Mouse (Mus musculus) heart, postnatal 0 days (tissue): ENCODE results near the gene Ephb1. TPM values are rescaled to one million over a fixed set of nuclear protein-coding genes. Genes with fewer than 3 reads are reported as not detected.

Source experiments
- ATAC-seq: fragments of 200-750 bp; cut with Nextera tagmentation; 2 replicates; pipeline ENCODE4 v1.8.0; 2017; ENCODE audit warnings: low read depth, moderate number of reproducible peaks, moderate library complexity; ENCODE audit not compliant: insufficient read depth
- DNase-seq: peaks from one replicate; pipeline ENCODE4 v3.0.0-alpha.2; 2016; ENCODE audit warnings: low spot score
- H3K27ac ChIP-seq: fragments of 300-500 bp; sonication (generic); 2 replicates; pipeline ENCODE4 v1.5.1; 2014; ENCODE audit warnings: low read depth, mild to moderate bottlenecking
- H3K27me3 ChIP-seq: fragments of 300-500 bp; sonication (generic); 2 replicates; pipeline ENCODE4 v1.6.1; 2014; ENCODE audit warnings: low read length, mixed read lengths; ENCODE audit not compliant: control insufficient read depth, insufficient read depth
- H3K36me3 ChIP-seq: fragments of 300-500 bp; sonication (generic); replicated peaks from 2 replicates; pipeline ENCODE4 v1.6.1; 2014; ENCODE audit warnings: low read length, mixed read lengths; ENCODE audit not compliant: control insufficient read depth, insufficient read depth
- H3K4me1 ChIP-seq: fragments of 300-500 bp; sonication (generic); 2 replicates; pipeline ENCODE4 v1.6.1; 2014; ENCODE audit warnings: antibody characterized with exemption; ENCODE audit not compliant: control insufficient read depth, insufficient read depth
- H3K4me2 ChIP-seq: fragments of 300-500 bp; sonication (generic); 2 replicates; pipeline ENCODE4 v1.6.1; 2014; ENCODE audit warnings: low read depth, mild to moderate bottlenecking, low read length, moderate library complexity
- H3K4me3 ChIP-seq: fragments of 300-500 bp; sonication (generic); 2 replicates; pipeline ENCODE4 v1.5.1; 2014; ENCODE audit warnings: low read depth, low read length
- H3K9ac ChIP-seq: fragments of 300-500 bp; sonication (generic); replicated peaks from 2 replicates; pipeline ENCODE4 v1.6.1; 2014; ENCODE audit warnings: low read depth, low read length, mixed read lengths
- H3K9me3 ChIP-seq: fragments of 300-500 bp; sonication (generic); replicated peaks from 2 replicates; pipeline ENCODE4 v1.6.1; 2016; ENCODE audit warnings: low read length; ENCODE audit not compliant: control insufficient read depth
- CTCF ChIP-seq: IDR thresholded peaks from 2 replicates; pipeline ENCODE4 v1.5.1; 2016; ENCODE audit warnings: antibody characterized with exemption, control low read depth, low read depth
- EP300 ChIP-seq: IDR thresholded peaks from 2 replicates; pipeline ENCODE4 v1.6.1; 2016; ENCODE audit warnings: antibody characterized with exemption, low read depth
- WGBS: fragments of 180-500 bp; shearing (Covaris S2); extraction: QIAGEN DNeasy Blood & Tissue Kit; methylation state at CpG from one replicate; pipeline ENCODE4 v1.1.7; 2014; 5-methylcytosine and 5-hydroxymethylcytosine counted together
- polyA plus RNA-seq: library from polyadenylated mRNA; unstranded; fragments of >200 nt; fragmentation: Nextera tagmentation; extraction: Ambion mirVana; gene quantifications from 2 replicates; pipeline ENCODE4 v1.2.1, GENCODE M21; 2015
- total RNA-seq: library from RNA; depleted of rRNA; stranded (reverse); fragments of >200 nt; gene quantifications from 2 replicates; pipeline ENCODE4 v1.2.3, GENCODE M21; 2014; ENCODE audit warnings: low replicate concordance

Gene Ephb1
- total and polyA plus RNA-seq, 2 experiments from 2014 or later = 0.96 to 2.1 TPM

DNA sequence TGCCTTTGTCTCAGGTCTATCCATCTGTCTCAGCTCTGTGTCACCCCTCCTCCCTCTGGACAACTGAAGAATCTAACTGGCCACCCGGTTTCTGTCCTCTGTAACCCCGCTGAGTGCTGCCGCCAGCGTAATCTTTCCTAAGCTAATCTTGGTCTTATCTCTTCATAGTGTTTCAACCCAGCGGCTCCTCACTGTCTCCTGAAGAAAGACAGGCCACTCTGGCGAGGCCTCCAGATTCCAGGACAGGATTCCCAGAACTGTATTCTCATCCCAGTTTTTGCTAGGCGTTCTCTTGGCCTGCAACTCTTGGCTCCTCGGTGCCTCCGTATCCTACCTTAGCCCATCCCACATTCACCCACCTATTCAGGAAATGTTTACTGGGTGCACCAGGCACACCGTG, 2.0 kb upstream of the Ephb1 start:
- peaks cover 6% of the 10 kb centered on the region; the same call in 1 of the 2 replicates for H3K4me1 ChIP-seq
- no peak overlapping the region for H3K27ac ChIP-seq
- no peak overlapping the region for H3K4me2 ChIP-seq
- no peak for ATAC-seq
- H3K36me3 ChIP-seq = no peaks in the 10 kb centered on the region
- no peak for TF ChIP-seq CTCF
- TF ChIP-seq EP300 = no peak
- H3K9me3 ChIP-seq = no peaks in the 10 kb centered on the region
- 12% methylated on average over 10 of the region's 10 CpGs for WGBS
- H3K4me3 ChIP-seq = no peak overlapping the region
- peaks cover 63% of the 10 kb centered on the region for H3K27me3 ChIP-seq
- no peak for DNase-seq
- no peak overlapping the region for H3K9ac ChIP-seq

DNA sequence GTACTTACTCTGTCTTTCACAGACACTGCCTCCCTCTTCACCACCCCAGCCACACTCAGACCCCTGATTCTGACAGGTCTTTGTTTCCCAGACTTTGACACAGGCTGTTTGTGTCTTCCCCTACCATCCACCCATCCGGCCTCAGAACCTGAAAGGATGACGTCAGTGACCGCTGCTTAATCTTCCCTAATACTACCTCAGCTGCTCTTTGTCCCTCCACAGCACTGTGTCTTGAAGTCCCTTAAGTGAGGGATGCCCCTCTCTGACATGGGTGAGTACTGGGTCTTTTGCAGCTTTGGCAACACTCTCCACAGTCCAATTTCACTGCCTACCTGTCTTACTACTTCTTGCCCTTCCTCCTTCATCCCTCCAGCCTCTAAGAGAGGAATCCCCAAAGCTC, 1.2 kb upstream of the Ephb1 start:
- H3K27me3 ChIP-seq = peaks cover 70% of the 10 kb centered on the region
- ATAC-seq = no peak
- no peak overlapping the region for H3K27ac ChIP-seq
- no peak for DNase-seq
- no peak overlapping the region for H3K9ac ChIP-seq
- peaks cover 6% of the 10 kb centered on the region; the same call in 1 of the 2 replicates for H3K4me1 ChIP-seq
- H3K4me3 ChIP-seq = no peak overlapping the region
- H3K4me2 ChIP-seq = no peak overlapping the region
- H3K36me3 ChIP-seq = no peaks in the 10 kb centered on the region
- WGBS = 48% methylated on average over 3 of the region's 3 CpGs
- TF ChIP-seq EP300 (no peak), CTCF (no peak)
- H3K9me3 ChIP-seq = no peaks in the 10 kb centered on the region

DNA sequence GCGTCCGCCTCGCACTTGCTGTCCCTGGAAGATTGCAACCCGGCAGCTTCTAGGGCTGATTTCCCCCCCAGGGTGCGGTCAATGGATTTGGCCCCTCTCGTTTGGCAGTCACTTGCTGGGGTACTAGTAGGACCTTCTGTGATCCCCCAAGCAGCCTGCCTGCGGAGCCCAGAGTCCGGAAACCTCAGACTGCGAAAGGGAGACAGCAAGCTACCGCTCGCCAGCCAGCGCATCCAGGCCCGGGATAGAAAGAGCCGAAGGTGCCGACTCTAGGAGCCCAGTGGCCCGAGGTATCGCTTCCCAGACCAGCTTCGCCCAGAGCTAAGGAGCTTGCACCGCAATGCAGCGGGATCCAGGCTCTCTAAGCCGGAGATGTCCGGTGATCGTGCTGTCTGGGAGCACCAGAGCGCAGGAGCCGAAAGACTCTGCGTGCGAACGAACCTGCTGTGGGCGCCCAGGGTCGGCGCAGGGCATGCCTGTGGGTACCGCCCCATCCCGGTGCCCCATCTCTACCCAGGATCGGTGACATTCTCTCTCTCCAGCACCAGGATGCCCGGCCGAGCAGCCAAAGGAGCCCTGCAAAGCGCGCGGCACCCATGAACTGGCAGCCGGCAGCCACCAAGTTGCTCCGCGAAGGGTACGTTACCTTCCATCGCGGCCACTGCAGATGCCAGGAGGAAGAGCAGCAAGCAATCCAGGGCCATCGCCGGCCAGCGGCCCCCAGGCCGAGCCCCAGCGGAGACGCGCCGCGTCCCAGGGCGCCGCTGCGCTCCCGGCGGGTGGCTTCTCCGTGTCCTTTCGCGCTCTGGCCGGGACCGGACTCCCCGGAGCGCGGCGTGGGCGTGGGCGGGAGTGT, 629 bp downstream of the Ephb1 start:
- WGBS = 1% methylated on average over 68 of the region's 70 CpGs
- no peak for TF ChIP-seq EP300
- TF ChIP-seq CTCF = no peak
- Histone ChIP-seq H3K9me3 (no peaks in the 10 kb centered on the region), H3K27ac (no peak overlapping the region), H3K4me1 (peaks cover 6% of the 10 kb centered on the region; the same call in 1 of the 2 replicates), H3K27me3 (peaks cover 88% of the 10 kb centered on the region), H3K4me2 (peak overlapping the region; percentile 71), H3K9ac (0 out of 2 replicates have a peak overlapping the region, but pooled peaks have one; percentile 15), H3K36me3 (no peaks in the 10 kb centered on the region), H3K4me3 (peak overlapping the region; percentile 50)
- no peak for DNase-seq
- ATAC-seq = peak; percentile 31

DNA sequence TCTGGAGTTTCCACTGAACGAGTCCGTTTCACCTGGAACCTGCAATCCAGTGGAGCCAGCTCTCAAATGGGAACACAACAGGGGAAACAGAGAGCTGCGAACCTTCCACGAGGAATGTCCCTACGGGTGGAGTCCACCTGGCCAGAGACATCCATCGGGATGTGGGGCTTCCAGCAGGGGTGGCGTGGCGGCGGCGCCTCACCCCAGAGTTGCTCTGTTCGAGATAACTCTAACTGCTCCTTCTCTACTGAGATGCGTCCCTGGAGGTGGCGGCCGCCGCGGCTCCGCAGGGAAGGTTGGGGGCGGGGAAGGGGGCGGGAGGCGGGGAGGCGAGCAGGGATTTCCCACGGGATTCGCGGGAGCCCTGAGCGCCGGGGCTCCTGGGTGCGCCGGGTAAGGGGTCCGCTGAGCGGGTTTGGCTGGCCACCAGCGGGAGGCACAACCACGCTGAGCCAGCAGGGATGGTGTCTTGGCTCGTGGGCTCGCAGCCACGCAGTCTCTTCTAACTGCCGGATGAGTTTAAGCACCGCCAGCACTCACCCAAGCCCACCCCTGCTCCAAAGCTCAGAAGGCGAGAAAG, 1.3 kb downstream of the Ephb1 start:
- peaks cover 6% of the 10 kb centered on the region; the same call in 1 of the 2 replicates for H3K4me1 ChIP-seq
- peak overlapping the region; percentile 71 for H3K4me2 ChIP-seq
- peaks cover 91% of the 10 kb centered on the region for H3K27me3 ChIP-seq
- DNase-seq = no peak
- H3K9me3 ChIP-seq = no peaks in the 10 kb centered on the region
- no peak overlapping the region for H3K9ac ChIP-seq
- TF ChIP-seq CTCF (no peak), EP300 (no peak)
- no peak for ATAC-seq
- no peak overlapping the region for H3K27ac ChIP-seq
- no peaks in the 10 kb centered on the region for H3K36me3 ChIP-seq
- under 1% methylated on average over 34 of the region's 38 CpGs for WGBS
- H3K4me3 ChIP-seq = peak overlapping the region; percentile 50

DNA sequence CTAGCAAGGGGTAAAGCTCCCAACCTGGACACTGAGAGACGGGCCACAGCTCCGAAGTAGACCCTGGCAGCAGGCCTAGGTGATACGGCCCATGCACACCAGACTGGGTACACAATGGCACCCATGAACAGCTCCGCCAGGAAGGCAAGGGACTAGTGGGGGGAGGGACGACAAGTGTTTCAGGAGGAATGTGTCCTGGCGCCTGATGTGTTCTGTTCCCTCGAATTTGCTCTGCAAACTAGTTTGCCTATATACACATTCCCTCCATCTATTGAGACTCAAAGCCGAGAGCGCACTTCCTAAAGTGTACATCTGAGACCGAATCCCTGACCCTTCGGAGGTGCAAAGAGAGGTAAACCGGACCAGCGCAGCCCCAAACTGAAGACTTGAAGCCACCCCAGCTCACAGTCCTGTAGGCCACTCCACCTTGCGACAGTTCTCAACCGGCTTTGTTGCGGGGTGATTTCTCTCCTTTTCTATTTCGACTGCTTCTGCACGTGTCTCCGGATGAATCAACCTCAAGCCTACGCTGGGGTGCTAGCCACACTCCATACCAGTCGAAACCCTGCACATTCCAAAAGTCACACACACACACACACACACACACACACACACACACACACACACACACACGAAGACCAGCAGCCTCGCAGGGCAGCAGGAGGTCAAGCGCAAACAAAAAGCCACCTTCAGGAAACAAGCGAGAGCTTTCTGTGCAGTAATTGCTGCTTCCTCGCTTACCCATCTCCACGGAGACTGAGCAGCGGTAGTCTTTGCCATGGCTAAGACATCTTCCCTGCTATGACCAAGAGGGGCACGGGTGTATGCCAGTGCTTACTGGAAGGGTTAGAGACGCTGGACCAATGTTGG, 2.1 kb downstream of the Ephb1 start:
- no peak overlapping the region for H3K27ac ChIP-seq
- no peaks in the 10 kb centered on the region for H3K9me3 ChIP-seq
- TF ChIP-seq CTCF (no peak), EP300 (no peak)
- DNase-seq (no peak), ATAC-seq (no peak)
- H3K27me3 ChIP-seq = peaks cover 95% of the 10 kb centered on the region
- 5% methylated on average over 30 of the region's 30 CpGs for WGBS
- peaks cover 6% of the 10 kb centered on the region; the same call in 1 of the 2 replicates for H3K4me1 ChIP-seq
- H3K4me2 ChIP-seq = peak overlapping the region; percentile 71
- H3K4me3 ChIP-seq = peak overlapping the region; percentile 50; the same call in 1 of the 2 replicates
- H3K36me3 ChIP-seq = no peaks in the 10 kb centered on the region
- no peak overlapping the region for H3K9ac ChIP-seq
